Mouse (Mus musculus) kidney, postnatal 14 days (tissue): ENCODE measurements around the gene Gm13090.

Source experiments
- DNase-seq: peaks from one replicate; pipeline ENCODE4 v3.0.0; 2022; ENCODE audit warnings: mixed read lengths

Gene Gm13090

DNA sequence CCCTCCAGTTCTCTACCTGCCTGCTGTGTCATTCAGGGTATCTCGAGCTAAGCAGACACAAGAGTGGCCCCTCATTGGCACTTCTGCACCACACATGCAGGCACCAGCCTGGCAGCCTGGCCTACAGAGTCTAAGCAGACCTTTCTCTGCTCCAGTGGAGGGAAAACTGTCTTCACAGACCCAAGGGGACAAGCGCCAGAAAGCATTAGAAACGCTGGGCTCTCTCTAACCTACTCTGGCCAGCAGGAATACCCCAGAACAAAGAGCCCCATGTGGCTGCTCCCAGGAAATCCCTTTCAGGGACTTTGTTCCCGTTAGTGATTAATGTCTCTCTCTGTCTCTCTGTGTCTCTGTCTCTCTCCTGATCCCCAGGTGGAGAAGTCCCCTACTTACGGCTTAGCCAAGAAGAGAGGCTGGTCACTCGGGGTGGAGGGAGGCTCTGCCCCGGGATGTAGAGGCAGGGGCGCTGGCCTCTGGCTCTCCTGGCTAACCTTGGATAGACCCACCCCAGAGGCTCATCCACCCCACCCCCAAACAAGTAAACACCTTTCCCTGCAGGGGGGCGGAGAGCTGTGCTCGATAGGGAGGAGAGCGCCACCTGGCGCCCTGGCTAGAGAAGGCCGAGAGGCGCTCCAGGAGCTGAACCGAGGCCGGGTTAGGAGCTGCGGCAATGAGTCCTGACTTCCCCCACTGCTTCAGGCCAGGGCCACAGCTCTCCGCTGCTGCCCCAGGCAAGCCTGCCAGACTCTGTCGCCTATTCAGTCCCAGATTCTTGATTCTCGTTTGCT is 49.9 kb downstream of the Gm13090 start:
- peak; percentile 77 for DNase-seq

DNA sequence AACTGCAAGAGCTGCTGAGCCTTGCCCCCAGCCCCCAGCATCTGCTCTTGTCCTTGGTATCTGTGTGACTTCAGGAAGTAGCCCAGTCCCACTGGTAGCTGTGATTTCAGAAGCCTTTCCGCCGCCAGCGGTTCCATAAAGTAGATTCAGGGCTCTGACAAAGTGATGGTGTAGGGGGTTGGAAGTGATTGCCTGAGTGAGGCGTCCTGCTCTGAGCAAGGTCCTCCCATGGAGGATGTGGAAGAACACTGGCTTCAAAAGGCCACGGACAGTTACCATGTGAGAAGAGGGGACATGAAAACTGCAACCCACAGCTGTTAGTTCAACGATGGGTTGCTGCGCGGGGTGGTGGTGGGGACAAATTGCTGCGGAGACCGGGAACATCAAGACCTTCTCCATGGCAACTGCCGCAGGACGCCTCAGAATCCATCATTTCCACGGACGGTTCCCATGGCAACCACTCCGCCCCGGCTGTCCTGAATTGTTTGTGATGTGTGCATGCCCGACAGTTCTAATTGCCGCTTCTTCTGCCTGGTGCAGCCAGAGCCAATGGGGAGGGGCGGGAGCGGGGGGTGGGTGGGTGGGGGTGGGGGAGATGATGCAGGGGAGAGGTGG is 51.1 kb downstream of the Gm13090 start:
- no peak for DNase-seq
